8 mouse cellular contexts compared by ENCODE assay signal in the genomic region with DNA sequence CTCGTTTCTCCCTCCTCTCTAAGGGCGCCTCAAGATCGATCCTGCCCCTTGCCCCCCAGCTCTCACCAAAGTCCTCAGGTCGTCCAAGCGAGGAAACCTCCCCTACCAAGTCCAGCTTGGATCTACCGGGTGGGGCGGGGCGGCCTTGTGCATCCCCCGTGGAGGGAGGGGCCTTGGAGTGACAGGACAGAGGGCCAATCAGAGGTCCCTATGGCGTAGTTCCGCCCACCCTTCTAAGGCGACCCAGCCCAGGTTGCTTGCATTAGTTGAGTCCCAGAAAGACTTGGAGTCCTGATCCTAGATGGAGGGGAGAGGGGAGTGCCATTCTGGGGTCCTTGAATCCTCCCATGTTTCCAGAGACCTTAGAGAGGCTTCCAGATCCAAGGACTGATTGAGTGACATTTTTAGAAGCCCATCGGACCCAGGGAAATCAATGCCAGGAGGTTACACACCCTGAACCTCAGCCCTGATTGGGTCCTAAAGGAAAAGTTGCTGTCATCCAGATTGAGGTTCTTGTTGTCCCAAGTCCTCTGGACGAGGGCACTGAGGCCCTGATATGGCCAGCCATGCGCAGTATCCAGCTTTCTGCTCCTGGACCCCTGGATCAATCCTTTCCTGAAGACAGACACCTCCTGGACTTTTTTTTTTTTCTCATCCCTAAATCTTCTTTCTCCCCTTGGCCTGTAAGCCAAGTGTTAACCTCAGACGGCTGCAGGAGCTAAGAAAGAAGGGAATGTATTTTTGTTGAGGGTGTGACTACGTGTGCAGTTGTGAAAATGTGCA. TPM values are rescaled to one million over a fixed set of nuclear protein-coding genes. Genes with fewer than 3 reads are reported as not detected.
A peak's percentile ranks its signal among the peaks of the same experiment; 100 is the strongest.
DNase-seq lines count a peak whose midpoint lies in the region; ATAC-seq and TF ChIP-seq lines count a peak whose summit lies in the region.

No protein-coding gene starts in this region.

- no peaks in the 10 kb centered on the region for H3K36me3 ChIP-seq in embryonic facial prominence, embryonic 11.5 days (replicated peaks; ENCODE audit: control insufficient read depth, insufficient read depth, low read depth, low read length)
- no peaks in the 10 kb centered on the region for H3K36me3 ChIP-seq in kidney, adult 2 months (ENCODE audit: control insufficient read depth, insufficient read depth, low read length)
- peaks cover 14% of the 10 kb centered on the region for H3K36me3 ChIP-seq in liver, embryonic 13.5 days

- peak; percentile 77 for ATAC-seq in embryonic facial prominence, embryonic 11.5 days (replicated peaks; ENCODE audit: insufficient number of reproducible peaks, low FRiP score, low TSS enrichment, low read depth)
- ATAC-seq in liver, embryonic 13.5 days (ENCODE audit: low read depth) = peak; percentile 82

- peaks cover 3% of the 10 kb centered on the region; the same call in 1 of the 2 replicates for H3K4me1 ChIP-seq in embryonic facial prominence, embryonic 11.5 days (ENCODE audit: control insufficient read depth, insufficient read depth, low read length)
- peaks cover 19% of the 10 kb centered on the region for H3K4me1 ChIP-seq in kidney, adult 2 months (ENCODE audit: control insufficient read depth, insufficient read depth, low read length)
- H3K4me1 ChIP-seq in liver, embryonic 13.5 days (replicated peaks) = peaks cover 70% of the 10 kb centered on the region

- DNase-seq in 3134 (ENCODE audit: extremely low read depth, insufficient read length, low spot score) (peak; percentile 97), WW6 (ENCODE audit: low read depth, low spot score) (peak; percentile 79)
- DNase-seq in embryonic facial prominence, embryonic 11.5 days (ENCODE audit: low spot score) = peak; percentile 97
- peak; percentile 99 for DNase-seq in heart, adult 8-10 months (ENCODE audit: low spot score)
- peak; percentile 98 for DNase-seq in kidney, adult 2 months
- peak; percentile 93 for DNase-seq in liver, embryonic 13.5 days
- DNase-seq in naive thymus-derived CD4-positive, alpha-beta T cell, adult 2 months (ENCODE audit: low read depth) = peak; percentile 93
- DNase-seq in testis, postnatal 14 days (ENCODE audit: low spot score) = peak; percentile 93

- peak overlapping the region; percentile 87 for H3K27ac ChIP-seq in embryonic facial prominence, embryonic 11.5 days (replicated peaks; ENCODE audit: low read depth, low read length)
- peak overlapping the region; percentile 78 for H3K27ac ChIP-seq in kidney, adult 2 months (ENCODE audit: insufficient read depth, low read depth, low read length)
- peak overlapping the region; percentile 93 for H3K27ac ChIP-seq in liver, embryonic 13.5 days

- TF ChIP-seq CTCF in kidney, adult 2 months (conservative IDR thresholded peaks at IDR 0.05; ENCODE audit: insufficient read depth, insufficient read length, low read depth, low read length) = no peak

- H3K9ac ChIP-seq in embryonic facial prominence, embryonic 11.5 days (replicated peaks; ENCODE audit: low read length) = peak overlapping the region; percentile 70
- peak overlapping the region; percentile 77 for H3K9ac ChIP-seq in liver, embryonic 13.5 days

- TF ChIP-seq POLR2A in kidney, adult 2 months (IDR thresholded peaks at IDR 0.05; ENCODE audit: low read depth, low read length) = peak; percentile 30

- no peaks in the 10 kb centered on the region for H3K27me3 ChIP-seq in embryonic facial prominence, embryonic 11.5 days (ENCODE audit: control insufficient read depth, insufficient read depth, low read length)
- no peaks in the 10 kb centered on the region for H3K27me3 ChIP-seq in kidney, adult 2 months (replicated peaks; ENCODE audit: control insufficient read depth, insufficient read depth, low read length)
- H3K27me3 ChIP-seq in liver, embryonic 13.5 days = no peaks in the 10 kb centered on the region

- no peaks in the 10 kb centered on the region for H3K9me3 ChIP-seq in embryonic facial prominence, embryonic 11.5 days (replicated peaks; ENCODE audit: control insufficient read depth, low read length)
- H3K9me3 ChIP-seq in liver, embryonic 13.5 days (replicated peaks) = no peaks in the 10 kb centered on the region

- H3K4me3 ChIP-seq in embryonic facial prominence, embryonic 11.5 days (ENCODE audit: low read depth, low read length) = peak overlapping the region; percentile 52
- peak overlapping the region; percentile 50 for H3K4me3 ChIP-seq in kidney, adult 2 months (ENCODE audit: insufficient read depth, low read depth, low read length)
- H3K4me3 ChIP-seq in liver, embryonic 13.5 days (replicated peaks) = peak overlapping the region; percentile 65

- WGBS in embryonic facial prominence, embryonic 11.5 days = 3% methylated on average over 17 of the region's 17 CpGs
- 6% methylated on average over 17 of the region's 17 CpGs for WGBS in kidney, adult 2 months
- WGBS in liver, embryonic 13.5 days (ENCODE audit: insufficient replicate concordance) = 2% methylated on average over 17 of the region's 17 CpGs

- peak overlapping the region; percentile 81 for H3K4me2 ChIP-seq in embryonic facial prominence, embryonic 11.5 days (ENCODE audit: low read depth, low read length)
- H3K4me2 ChIP-seq in liver, embryonic 13.5 days = peak overlapping the region; percentile 84

RNA-seq across cellular contexts. Expression of a gene that starts 2.1 kb away (rescaled TPM):
- 33.0 and 48.5 TPM in 2 replicates for polyA plus RNA-seq in embryonic facial prominence, embryonic 11.5 days (2014; fragmentation: Nextera tagmentation; extraction: Ambion mirVana)
- total RNA-seq in heart, adult 8-10 months (2022) = 100 to 1,000 TPM; 172 to 233 (median 219) TPM
- 34.8 and 43.1 TPM in 2 replicates for polyA plus RNA-seq in kidney, adult 2 months (2012; rRNA removed)
- 24.9 and 27.1 TPM in 2 replicates for polyA plus RNA-seq in liver, embryonic 13.5 days (2015; fragmentation: Nextera tagmentation; extraction: Ambion mirVana)

RNA-seq across cellular contexts. Expression of a gene that starts 9.5 kb away (rescaled TPM):
- not detected in 2 replicates for polyA plus RNA-seq in embryonic facial prominence, embryonic 11.5 days (2014; fragmentation: Nextera tagmentation; extraction: Ambion mirVana)
- total RNA-seq in heart, adult 8-10 months (2022) = under 1 TPM in 1 of 4 experiments, not detected in 3; 0.41 TPM
- polyA plus RNA-seq in kidney, adult 2 months (2012; rRNA removed) = not detected in 2 replicates
- polyA plus RNA-seq in liver, embryonic 13.5 days (2015; fragmentation: Nextera tagmentation; extraction: Ambion mirVana) = not detected in 2 replicates

RNA-seq across cellular contexts. Expression of a gene that starts 12.5 kb away (rescaled TPM):
- polyA plus RNA-seq in embryonic facial prominence, embryonic 11.5 days (2014; fragmentation: Nextera tagmentation; extraction: Ambion mirVana) = 118 and 119 TPM in 2 replicates
- total RNA-seq in heart, adult 8-10 months (2022) = 1 to 10 TPM; 1.5 to 2.6 (median 2.2) TPM
- 1.2 and 2.3 TPM in 2 replicates for polyA plus RNA-seq in kidney, adult 2 months (2012; rRNA removed)
- polyA plus RNA-seq in liver, embryonic 13.5 days (2015; fragmentation: Nextera tagmentation; extraction: Ambion mirVana) = 121 and 131 TPM in 2 replicates

RNA-seq across cellular contexts. Expression of a gene that starts 14.0 kb away (rescaled TPM):
- polyA plus RNA-seq in embryonic facial prominence, embryonic 11.5 days (2014; fragmentation: Nextera tagmentation; extraction: Ambion mirVana) = 2.9 and 3.6 TPM in 2 replicates
- 1 to 10 TPM; 6.9 to 9.5 (median 8.1) TPM for total RNA-seq in heart, adult 8-10 months (2022)
- polyA plus RNA-seq in kidney, adult 2 months (2012; rRNA removed) = 33.3 and 34.7 TPM in 2 replicates
- 2.3 and 2.7 TPM in 2 replicates for polyA plus RNA-seq in liver, embryonic 13.5 days (2015; fragmentation: Nextera tagmentation; extraction: Ambion mirVana)

RNA-seq across cellular contexts. Expression of a gene that starts 34.0 kb away (rescaled TPM):
- 10.1 and 11.6 TPM in 2 replicates for polyA plus RNA-seq in embryonic facial prominence, embryonic 11.5 days (2014; fragmentation: Nextera tagmentation; extraction: Ambion mirVana)
- total RNA-seq in heart, adult 8-10 months (2022) = 100 to 1,000 TPM; 113 to 131 (median 128) TPM
- polyA plus RNA-seq in kidney, adult 2 months (2012; rRNA removed) = 23.7 and 28.2 TPM in 2 replicates
- 6.1 and 7.1 TPM in 2 replicates for polyA plus RNA-seq in liver, embryonic 13.5 days (2015; fragmentation: Nextera tagmentation; extraction: Ambion mirVana)

Comparison
In these comparisons a context has a peak if more than half of its experiments do, and no peak if none do; other contexts are left out.
1. Peak in every context shown above with its lines: DNase-seq, ATAC-seq, H3K4me3 ChIP-seq and H3K27ac ChIP-seq.
2. RNA of a gene that starts 12.5 kb away (polyA plus RNA-seq): 121 to 131 TPM in liver, embryonic 13.5 days and 118 to 119 TPM in embryonic facial prominence, embryonic 11.5 days; 1.2 to 2.3 TPM in kidney, adult 2 months; every median in the first group is over 10 times any median in the second.